Mouse (Mus musculus): ENCODE results near the gene Ddx19a. TPM values are rescaled to one million over a fixed set of nuclear protein-coding genes. Genes with fewer than 3 reads are reported as not detected.

Gene Ddx19a
- polyA plus RNA-seq, 1 experiment from 2014 or later = 8.6 TPM

GRCm38 (mm10) chr8:110954776-110955175, 42.8 kb downstream of the Ddx19a start:
- no peak overlapping the region for H3K4me3 ChIP-seq
- no peak overlapping the region for H3K4me2 ChIP-seq
- no peak overlapping the region for H3K9ac ChIP-seq
- WGBS = 76% methylated on average over 8 of the region's 8 CpGs
- no peak overlapping the region for H3K27ac ChIP-seq
- H3K9me3 ChIP-seq (replicated peaks) = no peaks in the 10 kb centered on the region
- H3K4me1 ChIP-seq (replicated peaks) = no peaks in the 10 kb centered on the region
- H3K27me3 ChIP-seq = no peaks in the 10 kb centered on the region
- ATAC-seq (replicated peaks; ENCODE audit: insufficient number of reproducible peaks, insufficient read depth, low FRiP score, low read depth) = no peak
- H3K36me3 ChIP-seq = peaks cover 9% of the 10 kb centered on the region

- Histone ChIP-seq H3K9ac (no peak overlapping the region), H3K4me1 (replicated peaks) (peaks cover 17% of the 10 kb centered on the region), H3K36me3 (no peaks in the 10 kb centered on the region), H3K4me2 (no peak overlapping the region), H3K27ac (no peak overlapping the region), H3K9me3 (replicated peaks) (no peaks in the 10 kb centered on the region), H3K4me3 (no peak overlapping the region), H3K27me3 (no peaks in the 10 kb centered on the region)
- no peak for ATAC-seq (replicated peaks; ENCODE audit: insufficient number of reproducible peaks, insufficient read depth, low FRiP score, low read depth)
- 69% methylated on average over 17 of the region's 17 CpGs for WGBS
Measured at GRCm38 (mm10) chr8:110950065-110950484, 47.5 kb downstream of the Ddx19a start.

GRCm38 (mm10) chr8:110945716-110946115, 51.9 kb downstream of the Ddx19a start:
- H3K4me3 ChIP-seq = no peak overlapping the region
- no peak overlapping the region for H3K9ac ChIP-seq
- no peak overlapping the region for H3K27ac ChIP-seq
- H3K4me2 ChIP-seq = no peak overlapping the region
- H3K9me3 ChIP-seq (replicated peaks) = no peaks in the 10 kb centered on the region
- no peak for ATAC-seq (replicated peaks; ENCODE audit: insufficient number of reproducible peaks, insufficient read depth, low FRiP score, low read depth)
- WGBS = 58% methylated on average over 4 of the region's 4 CpGs
- no peaks in the 10 kb centered on the region for H3K27me3 ChIP-seq
- peaks cover 51% of the 10 kb centered on the region for H3K4me1 ChIP-seq (replicated peaks)
- H3K36me3 ChIP-seq = no peaks in the 10 kb centered on the region

- Histone ChIP-seq H3K9ac (no peak overlapping the region), H3K4me2 (no peak overlapping the region)
- ATAC-seq (replicated peaks; ENCODE audit: insufficient number of reproducible peaks, insufficient read depth, low FRiP score, low read depth) = no peak
Measured at GRCm38 (mm10) chr8:110944276-110944876, 53.2 kb downstream of the Ddx19a start.

GRCm38 (mm10) chr8:110941453-110941948, 56.1 kb downstream of the Ddx19a start:
- Histone ChIP-seq H3K4me2 (peak overlapping the region; percentile 27), H3K9ac (no peak overlapping the region), H3K36me3 (no peaks in the 10 kb centered on the region), H3K4me3 (no peak overlapping the region), H3K4me1 (replicated peaks) (peaks cover 69% of the 10 kb centered on the region), H3K27ac (peak overlapping the region; percentile 85), H3K9me3 (replicated peaks) (no peaks in the 10 kb centered on the region), H3K27me3 (no peaks in the 10 kb centered on the region)
- peak; percentile 75 for ATAC-seq (replicated peaks; ENCODE audit: insufficient number of reproducible peaks, insufficient read depth, low FRiP score, low read depth)
- WGBS = 16% methylated on average over 10 of the region's 10 CpGs

More at GRCm38 (mm10) chr8:110944276-110944876, 53.2 kb downstream of the Ddx19a start:
- Histone ChIP-seq H3K27ac (peak overlapping the region; percentile 59), H3K4me1 (replicated peaks) (peaks cover 60% of the 10 kb centered on the region), H3K36me3 (no peaks in the 10 kb centered on the region), H3K4me3 (no peak overlapping the region), H3K9me3 (replicated peaks) (no peaks in the 10 kb centered on the region), H3K27me3 (no peaks in the 10 kb centered on the region)
- 66% methylated on average over 7 of the region's 7 CpGs for WGBS

- Histone ChIP-seq H3K27ac (peak overlapping the region; percentile 85), H3K4me2 (peak overlapping the region; percentile 27), H3K9ac (no peak overlapping the region), H3K4me3 (no peak overlapping the region), H3K9me3 (replicated peaks) (no peaks in the 10 kb centered on the region), H3K4me1 (replicated peaks) (peaks cover 69% of the 10 kb centered on the region), H3K36me3 (no peaks in the 10 kb centered on the region), H3K27me3 (no peaks in the 10 kb centered on the region)
- 49% methylated on average over 15 of the region's 15 CpGs for WGBS
- ATAC-seq (replicated peaks; ENCODE audit: insufficient number of reproducible peaks, insufficient read depth, low FRiP score, low read depth) = peak; percentile 13; the same call in 1 of the 2 replicates
Measured at GRCm38 (mm10) chr8:110940682-110941452, 56.7 kb downstream of the Ddx19a start.

GRCm38 (mm10) chr8:110938882-110939589, 58.6 kb downstream of the Ddx19a start:
- WGBS = 21% methylated on average over 6 of the region's 6 CpGs
- Histone ChIP-seq H3K4me3 (no peak overlapping the region), H3K4me1 (replicated peaks) (peaks cover 55% of the 10 kb centered on the region), H3K27me3 (no peaks in the 10 kb centered on the region), H3K36me3 (no peaks in the 10 kb centered on the region), H3K9me3 (replicated peaks) (no peaks in the 10 kb centered on the region), H3K4me2 (peak overlapping the region; percentile 31; the same call in 1 of the 2 replicates), H3K9ac (no peak overlapping the region), H3K27ac (peak overlapping the region; percentile 82)
- ATAC-seq (replicated peaks; ENCODE audit: insufficient number of reproducible peaks, insufficient read depth, low FRiP score, low read depth) = peak; percentile 64

GRCm38 (mm10) chr8:110936217-110936616, 61.4 kb downstream of the Ddx19a start:
- Histone ChIP-seq H3K4me2 (no peak overlapping the region), H3K36me3 (no peaks in the 10 kb centered on the region), H3K4me3 (no peak overlapping the region), H3K9me3 (replicated peaks) (no peaks in the 10 kb centered on the region), H3K27me3 (no peaks in the 10 kb centered on the region), H3K4me1 (replicated peaks) (peaks cover 48% of the 10 kb centered on the region), H3K9ac (no peak overlapping the region), H3K27ac (no peak overlapping the region)
- no peak for ATAC-seq (replicated peaks; ENCODE audit: insufficient number of reproducible peaks, insufficient read depth, low FRiP score, low read depth)
- WGBS = 90% methylated on average over 12 of the region's 12 CpGs

GRCm38 (mm10) chr8:110933272-110933671, 64.3 kb downstream of the Ddx19a start:
- ATAC-seq (replicated peaks; ENCODE audit: insufficient number of reproducible peaks, insufficient read depth, low FRiP score, low read depth) = no peak
- H3K4me1 ChIP-seq (replicated peaks) = peaks cover 36% of the 10 kb centered on the region
- no peaks in the 10 kb centered on the region for H3K27me3 ChIP-seq
- no peak overlapping the region for H3K27ac ChIP-seq
- H3K4me2 ChIP-seq = no peak overlapping the region
- no peaks in the 10 kb centered on the region for H3K9me3 ChIP-seq (replicated peaks)
- no peaks in the 10 kb centered on the region for H3K36me3 ChIP-seq
- H3K9ac ChIP-seq = no peak overlapping the region
- H3K4me3 ChIP-seq = no peak overlapping the region
- WGBS = 75% methylated on average over 2 of the region's 2 CpGs

- 76% methylated on average over 3 of the region's 3 CpGs for WGBS
- Histone ChIP-seq H3K9ac (no peak overlapping the region), H3K4me3 (no peak overlapping the region), H3K4me1 (replicated peaks) (peaks cover 28% of the 10 kb centered on the region), H3K9me3 (replicated peaks) (no peaks in the 10 kb centered on the region), H3K36me3 (no peaks in the 10 kb centered on the region), H3K27ac (no peak overlapping the region), H3K27me3 (no peaks in the 10 kb centered on the region), H3K4me2 (no peak overlapping the region)
- no peak for ATAC-seq (replicated peaks; ENCODE audit: insufficient number of reproducible peaks, insufficient read depth, low FRiP score, low read depth)
Measured at GRCm38 (mm10) chr8:110932444-110932843, 65.2 kb downstream of the Ddx19a start.

Data from heart, embryonic 15.5 days (tissue).